Mouse (Mus musculus) lung, adult 10 weeks (tissue): ENCODE measurements around the gene Olfr609. TPM values are rescaled to one million over a fixed set of nuclear protein-coding genes. Genes with fewer than 3 reads are reported as not detected.

Experiments used
- polyA plus RNA-seq: library from polyadenylated mRNA; stranded (reverse); fragments of 350-450 nt; fragmentation: Illumina TruSeq; extraction: RNeasy Lipid Tissue Mini Kit (QIAGEN cat#74804); gene quantifications from one replicate; pipeline ENCODE4 v1.2.3, GENCODE M21; 2014; ENCODE audit warnings: low read depth, low replicate concordance; ENCODE audit not compliant: insufficient read depth

The Olfr609 gene
- not detected for polyA plus RNA-seq

GRCm38 (mm10) chr7:103497962-103498361 lies at the start of gene Olfr609:
Olfr609 (minus strand) TSS chr7:103498062.

GRCm38 (mm10) chr7:103542617-103543016 lies 44.8 kb upstream of the Olfr609 start, which contains the start of gene Olfr612:
Olfr612 (minus strand) TSS chr7:103542717.

GRCm38 (mm10) chr7:103520746-103521145 lies 22.9 kb upstream of the Olfr609 start, which contains the start of gene Olfr611:
Olfr611 (minus strand) TSS chr7:103520846.

GRCm38 (mm10) chr7:103512022-103512421 lies 14.2 kb upstream of the Olfr609 start, which contains the start of gene Olfr610:
Olfr610 (minus strand) TSS chr7:103512122.

GRCm38 (mm10) chr7:103469577-103469976 lies 28.3 kb downstream of the Olfr609 start, which contains the start of gene Olfr608:
Olfr608 (plus strand) TSS chr7:103469877.

GRCm38 (mm10) chr7:103448746-103449145 lies 49.1 kb downstream of the Olfr609 start, which contains the start of gene Olfr606:
Olfr606 (plus strand) TSS chr7:103449046.

GRCm38 (mm10) chr7:103445339-103445738 lies 52.5 kb downstream of the Olfr609 start, which contains the start of gene Olfr605:
Olfr605 (minus strand) TSS chr7:103445439.

Other genes with a start within 250 kb of the Olfr609 start
- not detected for gene Usp17ld, start 245.6 kb downstream of the Olfr609 start, polyA plus RNA-seq
- gene Olfr596, start 192.4 kb downstream of the Olfr609 start, polyA plus RNA-seq, result not detected
- not detected for gene Olfr597, start 181.7 kb downstream of the Olfr609 start, polyA plus RNA-seq
- not detected for gene Olfr598, start 174.5 kb downstream of the Olfr609 start, polyA plus RNA-seq
- gene Olfr599, start 162.1 kb downstream of the Olfr609 start, polyA plus RNA-seq, result not detected
- not detected for gene Olfr600, start 148.4 kb downstream of the Olfr609 start, polyA plus RNA-seq
- gene Olfr601, start 135.4 kb downstream of the Olfr609 start, polyA plus RNA-seq, result not detected
- gene Olfr603, start 111.9 kb downstream of the Olfr609 start, polyA plus RNA-seq, result not detected
- gene Usp17lc, start 83.0 kb downstream of the Olfr609 start, polyA plus RNA-seq, result not detected
- not detected for gene Olfr605, start 52.6 kb downstream of the Olfr609 start, polyA plus RNA-seq
- not detected for gene Olfr606, start 49.0 kb downstream of the Olfr609 start, polyA plus RNA-seq
- not detected for gene Olfr607, start 33.9 kb downstream of the Olfr609 start, polyA plus RNA-seq
- not detected for gene Olfr608, start 28.2 kb downstream of the Olfr609 start, polyA plus RNA-seq
- gene Olfr610, start 14.1 kb upstream of the Olfr609 start, polyA plus RNA-seq, result not detected
- not detected for gene Olfr611, start 22.8 kb upstream of the Olfr609 start, polyA plus RNA-seq
- gene Olfr612, start 44.7 kb upstream of the Olfr609 start, polyA plus RNA-seq, result not detected
- not detected for gene Olfr613, start 50.0 kb upstream of the Olfr609 start, polyA plus RNA-seq
- not detected for gene Olfr615, start 58.0 kb upstream of the Olfr609 start, polyA plus RNA-seq
- not detected for gene Olfr616, start 71.1 kb upstream of the Olfr609 start, polyA plus RNA-seq
- gene Olfr617, start 75.0 kb upstream of the Olfr609 start, polyA plus RNA-seq, result not detected
- gene Olfr618, start 92.0 kb upstream of the Olfr609 start, polyA plus RNA-seq, result not detected
- not detected for gene Olfr619, start 102.5 kb upstream of the Olfr609 start, polyA plus RNA-seq
- gene Olfr620, start 114.5 kb upstream of the Olfr609 start, polyA plus RNA-seq, result not detected
- not detected for gene Olfr622, start 144.6 kb upstream of the Olfr609 start, polyA plus RNA-seq
- not detected for gene Olfr623, start 165.6 kb upstream of the Olfr609 start, polyA plus RNA-seq
- 0.04 TPM for gene Olfr624, start 173.1 kb upstream of the Olfr609 start, polyA plus RNA-seq
- gene Olfr625-ps1, start 184.7 kb upstream of the Olfr609 start, polyA plus RNA-seq, result not detected
- gene Olfr243, start 216.6 kb upstream of the Olfr609 start, polyA plus RNA-seq, result not detected
- gene Olfr628, start 232.3 kb upstream of the Olfr609 start, polyA plus RNA-seq, result not detected
- not detected for gene Olfr629, start 246.9 kb upstream of the Olfr609 start, polyA plus RNA-seq